Mouse (Mus musculus) adrenal gland (tissue): ENCODE measurements around the gene Cbwd1.

ENCODE experiments used
- intact Hi-C: fragments of 180-260 bp; cut with DNase I; formaldehyde crosslinking; loops from one replicate; pipeline ENCODE4 v1.15.1; 2025

Cbwd1 gene

DNA sequence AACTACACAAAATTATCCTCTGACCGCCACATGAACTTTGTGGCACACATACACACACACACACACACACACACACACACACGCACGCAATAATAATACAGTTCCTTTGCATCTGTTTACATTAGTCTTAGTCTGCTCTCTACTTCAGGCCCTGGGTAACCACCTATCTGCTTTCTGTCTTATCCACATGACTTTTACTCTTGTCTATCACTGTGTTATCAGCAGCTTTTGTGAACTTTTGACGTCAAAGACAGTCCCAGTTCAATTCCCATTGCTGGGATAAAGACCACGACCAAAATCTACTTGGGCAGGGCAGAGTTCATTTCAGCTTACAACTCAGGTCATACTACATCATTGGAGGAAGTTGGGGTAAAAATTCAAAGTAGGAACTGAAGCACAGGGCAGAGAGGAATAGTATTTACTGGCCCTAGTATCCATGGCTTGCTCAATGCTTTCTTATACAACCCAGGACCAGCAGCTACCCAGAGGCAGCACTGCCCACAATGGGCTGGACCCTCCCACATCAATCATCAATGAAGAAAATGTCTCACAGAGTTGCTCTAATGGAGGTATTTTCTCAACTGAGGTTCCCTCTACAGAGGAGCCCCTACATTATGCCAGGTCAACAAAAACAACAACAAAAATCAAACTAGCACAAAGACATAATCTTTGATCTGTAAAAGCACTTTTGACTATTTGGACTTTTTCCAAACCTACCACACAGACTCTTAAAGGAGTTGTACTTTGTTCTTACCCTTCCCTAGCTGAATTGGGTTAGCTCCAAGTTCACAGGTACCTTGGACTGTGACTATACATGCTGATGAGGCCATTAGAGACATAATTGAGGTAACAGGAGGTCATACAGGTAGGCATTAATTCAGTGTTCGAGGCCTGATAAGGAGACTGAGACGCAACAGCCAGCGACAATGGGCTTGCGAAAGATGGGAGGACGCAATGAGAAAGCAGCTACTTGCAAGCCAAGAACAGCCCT, 17.7 kb upstream of the Cbwd1 start:
- intact Hi-C loops, result no loop called here

DNA sequence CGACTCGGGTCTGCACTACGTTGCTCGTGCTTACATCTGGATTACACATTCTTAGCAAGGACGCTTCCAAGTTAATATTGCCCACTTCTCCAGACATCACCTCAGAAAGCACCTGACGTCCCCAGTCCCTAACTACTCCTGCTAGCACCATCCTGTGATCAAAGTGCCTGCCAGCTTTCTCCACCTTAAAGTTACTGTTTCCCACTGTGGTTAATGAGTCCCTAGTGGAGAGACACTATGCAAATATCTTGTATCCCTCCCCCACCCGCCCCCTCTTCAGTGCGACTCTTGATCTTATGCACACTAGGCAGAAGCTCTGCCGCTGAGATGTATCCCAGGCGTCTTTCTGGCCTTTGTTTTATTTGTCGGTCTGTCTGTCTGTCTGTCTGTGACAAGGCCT, 16.6 kb upstream of the Cbwd1 start:
- intact Hi-C loops, result no loop called here

DNA sequence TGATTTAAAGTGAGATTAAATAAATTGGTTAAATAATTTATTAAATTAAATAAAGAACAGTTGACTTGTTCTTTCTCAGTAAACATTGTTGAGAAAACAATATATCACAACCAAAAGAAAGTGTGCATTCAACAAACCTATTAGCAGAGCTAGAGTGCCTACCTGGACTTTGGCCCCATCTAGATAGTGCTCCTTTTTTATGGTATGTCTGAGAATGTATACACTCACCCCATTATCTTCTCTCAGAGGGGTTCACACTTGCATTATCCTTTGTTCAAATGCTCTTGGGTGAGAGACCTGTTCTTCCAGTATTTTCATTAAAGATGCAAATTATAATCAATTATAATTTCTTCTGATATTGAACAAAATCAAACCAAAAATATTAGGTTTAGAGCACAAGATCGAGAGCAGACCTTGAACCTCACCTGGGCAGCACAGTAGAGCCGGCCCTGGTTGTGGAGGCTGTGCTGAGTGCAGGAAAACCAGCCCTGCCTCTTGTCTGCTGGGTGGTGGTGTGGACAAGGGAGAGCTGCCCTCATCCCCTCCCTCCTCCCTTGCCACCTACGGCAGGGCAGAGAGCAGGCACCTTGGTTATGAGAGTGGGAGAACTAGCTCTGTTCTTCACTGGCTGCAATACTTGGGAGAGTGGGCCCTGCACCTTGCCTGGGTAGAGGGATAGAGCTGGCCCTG, 11.4 kb upstream of the Cbwd1 start:
- intact Hi-C loops, result no loop called here

DNA sequence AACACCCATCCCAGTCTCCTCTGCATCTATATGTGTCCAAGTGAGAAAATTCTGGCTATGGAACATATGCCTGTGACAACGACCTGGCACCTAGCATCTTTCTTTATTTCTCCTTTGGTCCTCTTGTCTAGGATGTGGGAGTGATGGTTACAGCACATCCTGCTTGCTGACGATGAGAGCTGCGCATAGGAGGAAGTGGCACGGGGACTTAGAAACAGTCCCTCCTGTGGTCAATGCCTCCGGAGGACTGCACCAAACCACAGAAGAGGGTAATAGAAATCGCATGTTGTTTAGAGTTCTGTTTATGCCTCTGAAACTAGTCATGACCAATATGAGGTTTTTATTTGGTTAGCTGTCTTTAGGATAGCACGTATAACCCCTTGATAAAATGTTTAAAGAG, 9.9 kb upstream of the Cbwd1 start:
- intact Hi-C loops, result no loop called here

DNA sequence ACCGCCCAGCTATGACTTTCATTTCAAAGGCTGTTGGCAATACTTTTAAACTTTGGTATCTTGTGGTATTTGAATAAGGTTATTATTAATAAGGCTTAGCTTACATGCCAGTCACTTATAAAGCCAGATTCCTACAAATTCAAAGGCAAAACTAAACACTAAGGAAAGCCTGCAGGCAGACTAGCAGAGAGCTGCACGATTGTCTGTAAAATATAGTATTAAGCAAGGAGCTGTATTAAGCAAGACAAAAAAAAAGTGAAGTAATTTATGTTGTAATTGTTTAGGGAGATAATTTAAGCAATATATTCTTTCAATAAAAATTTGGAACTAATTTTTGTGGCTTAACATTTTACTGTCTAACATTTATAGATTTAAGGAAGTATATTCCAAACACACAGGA, 5.5 kb upstream of the Cbwd1 start:
- intact Hi-C loops, result loop anchor here (10.0 kb wide), 1 partner anchor 108 kb away; no protein-coding TSS in a partner anchor

DNA sequence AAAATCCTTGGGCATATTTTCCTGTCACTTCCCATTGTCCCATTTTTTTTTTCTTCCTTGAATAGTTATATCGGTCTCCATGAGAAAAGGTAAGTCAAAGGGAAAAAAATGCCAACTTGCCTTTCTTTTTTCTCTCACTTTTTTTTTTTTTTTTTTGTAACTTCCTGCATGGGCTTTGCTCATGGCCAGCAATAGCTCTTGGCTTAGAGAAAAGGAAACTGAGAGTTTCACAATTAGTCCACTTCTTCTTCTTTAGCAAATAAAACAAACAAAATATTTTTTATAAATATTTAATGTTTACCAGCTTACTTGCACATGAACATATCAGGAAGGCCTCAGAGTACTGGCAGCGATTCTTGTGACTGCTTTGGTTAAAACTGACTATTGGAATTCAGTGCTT, 4.8 kb upstream of the Cbwd1 start:
- intact Hi-C loops, result loop anchor here (10.0 kb wide), 1 partner anchor 109 kb away; no protein-coding TSS in a partner anchor

DNA sequence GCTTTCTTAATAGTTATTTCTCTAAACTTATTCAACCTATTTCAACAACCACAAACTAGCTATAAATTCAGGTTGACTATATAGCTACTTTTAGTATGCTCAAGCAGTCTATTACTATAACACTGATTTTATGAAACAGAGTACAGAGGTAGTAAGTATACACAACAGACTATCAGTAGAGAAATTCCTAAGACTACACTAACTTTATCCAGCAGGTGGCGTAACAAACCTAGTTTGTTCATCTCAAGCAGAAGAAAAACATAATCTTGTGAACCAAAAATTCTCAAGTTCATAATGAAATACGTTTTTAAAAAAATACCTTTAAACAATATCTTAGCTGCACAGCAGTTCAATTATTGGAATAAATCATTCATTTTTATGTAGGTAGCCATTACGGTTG, 2.9 kb downstream of the Cbwd1 start:
- intact Hi-C loops, result loop anchor here (10.0 kb wide), 2 partner anchors 376 to 486 kb away; no protein-coding TSS in a partner anchor

DNA sequence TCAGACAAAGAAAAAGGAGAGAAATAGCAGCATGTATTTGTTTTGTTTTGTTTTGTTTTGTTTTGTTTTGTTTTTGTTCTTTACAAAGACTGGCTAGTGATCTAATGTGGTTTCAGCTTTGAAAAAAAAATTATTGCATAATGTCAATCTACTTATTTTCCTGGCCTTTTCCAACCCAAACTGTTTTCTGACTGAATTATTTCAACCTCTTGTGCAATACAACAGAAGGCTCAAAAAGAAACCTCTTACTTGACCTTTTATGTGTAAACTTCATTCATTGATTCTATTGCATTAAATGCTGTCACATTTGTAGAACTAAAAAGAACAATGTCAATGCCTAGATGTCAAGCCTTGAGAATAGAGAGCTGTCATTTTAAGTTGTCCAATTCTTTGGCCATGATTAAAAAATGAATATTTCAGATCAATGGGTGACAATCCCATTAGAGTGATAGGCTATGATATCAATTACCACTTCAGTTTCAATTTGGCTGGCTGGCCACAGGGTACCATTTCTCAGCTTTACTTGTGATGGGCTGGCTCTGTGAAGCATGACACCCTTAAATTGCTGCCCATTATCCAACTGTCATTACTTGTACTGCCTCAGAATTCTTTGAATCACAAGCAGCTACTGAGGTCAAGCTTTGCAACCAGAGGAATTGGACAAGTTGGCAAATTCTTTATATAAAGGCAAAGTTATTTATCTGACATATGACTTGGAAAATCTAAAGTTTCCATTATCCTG, 15.7 kb downstream of the Cbwd1 start:
- intact Hi-C loops, result no loop called here

DNA sequence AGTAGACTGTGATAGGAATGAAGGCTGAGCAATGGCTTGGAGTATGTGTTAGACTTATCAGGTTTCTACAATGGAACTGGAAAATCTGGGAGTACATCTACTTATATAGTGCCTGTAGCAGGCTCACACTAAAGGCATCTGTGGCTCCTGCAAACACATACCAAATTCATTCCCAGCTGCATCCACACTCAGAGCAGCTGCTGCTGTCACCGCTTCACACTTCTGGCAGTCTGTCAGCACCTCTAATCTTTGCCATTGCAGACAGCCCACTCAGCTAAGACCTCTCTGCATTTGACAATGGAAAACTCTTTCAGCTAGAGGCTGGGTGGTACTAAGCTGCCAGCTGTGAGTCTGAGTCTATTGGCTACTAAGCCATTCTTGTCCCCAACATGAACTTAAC, 24.3 kb downstream of the Cbwd1 start:
- intact Hi-C loops, result no loop called here

DNA sequence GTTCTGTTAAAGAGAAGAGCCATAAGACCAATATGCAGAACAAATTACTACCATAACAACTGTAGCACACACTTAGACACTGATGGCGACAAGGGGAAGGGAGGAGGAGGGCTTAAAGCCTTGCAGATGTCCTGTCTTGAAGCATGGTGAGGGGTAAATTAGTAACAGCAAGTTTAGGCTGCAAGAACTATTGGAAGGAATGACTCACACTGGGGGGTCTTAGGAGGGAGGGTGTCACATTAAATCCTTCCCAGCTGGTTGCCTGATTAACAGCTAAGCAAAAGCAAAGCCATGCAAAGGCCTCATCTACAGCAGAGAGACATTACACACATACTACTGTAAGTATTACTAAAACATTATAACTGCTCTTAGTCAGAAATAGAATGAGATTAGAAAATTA, 32.4 kb downstream of the Cbwd1 start:
- intact Hi-C loops, result no loop called here

DNA sequence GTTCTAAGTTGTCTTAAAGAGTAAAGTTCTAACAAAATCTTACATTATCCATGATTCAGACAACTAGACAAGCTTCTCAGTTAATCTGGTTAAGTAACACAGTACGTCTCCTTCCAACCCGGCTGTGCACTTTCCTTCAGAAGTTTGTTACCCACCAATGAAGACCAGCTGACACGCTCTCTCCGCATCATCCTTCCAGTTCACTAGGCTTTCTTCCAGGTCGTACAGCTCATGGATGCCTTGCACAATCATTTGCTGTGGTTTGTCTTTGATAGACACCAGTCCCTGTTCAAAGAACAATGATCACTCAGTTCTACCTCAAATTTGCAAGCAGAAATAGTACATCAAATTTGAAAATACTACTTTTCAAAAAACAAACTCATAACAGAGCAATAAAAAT, 40.5 kb downstream of the Cbwd1 start:
- intact Hi-C loops, result no loop called here

DNA sequence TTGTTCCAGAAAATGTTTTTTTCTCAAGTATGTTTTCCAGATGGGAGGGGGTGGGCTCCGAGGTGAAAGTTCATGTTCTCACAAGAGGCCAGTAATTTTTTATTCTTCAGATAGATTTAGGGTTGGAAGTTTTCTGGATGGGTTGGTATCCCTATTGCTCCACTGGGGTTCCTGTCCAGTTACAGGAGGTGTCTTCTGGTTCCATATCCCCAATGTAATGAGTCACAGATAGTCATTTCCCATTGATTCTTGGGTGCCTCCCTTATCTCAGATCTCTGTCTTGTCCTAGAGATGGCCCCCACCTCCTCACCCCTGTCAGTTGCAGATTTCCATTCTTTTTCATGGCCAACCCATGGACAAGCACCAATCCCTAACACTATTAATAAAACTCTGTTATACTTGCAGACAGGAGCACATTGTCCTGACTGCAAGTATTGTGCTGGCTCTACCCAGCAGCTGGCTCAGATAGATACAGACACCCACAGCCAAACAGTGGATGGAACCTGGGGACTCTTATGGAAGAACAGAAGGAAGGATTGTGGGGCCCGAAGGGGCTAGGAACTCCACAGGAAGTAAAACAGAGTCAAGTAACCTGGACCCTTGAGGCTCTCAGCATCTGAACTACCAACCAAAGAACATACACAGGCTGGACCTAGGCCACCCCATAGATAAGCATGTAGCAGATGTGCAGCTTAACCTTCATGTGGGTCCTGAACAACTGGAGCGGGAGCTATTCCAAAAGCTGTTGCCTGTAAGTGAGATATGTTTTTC, 52.8 kb downstream of the Cbwd1 start:
- intact Hi-C loops, result no loop called here

DNA sequence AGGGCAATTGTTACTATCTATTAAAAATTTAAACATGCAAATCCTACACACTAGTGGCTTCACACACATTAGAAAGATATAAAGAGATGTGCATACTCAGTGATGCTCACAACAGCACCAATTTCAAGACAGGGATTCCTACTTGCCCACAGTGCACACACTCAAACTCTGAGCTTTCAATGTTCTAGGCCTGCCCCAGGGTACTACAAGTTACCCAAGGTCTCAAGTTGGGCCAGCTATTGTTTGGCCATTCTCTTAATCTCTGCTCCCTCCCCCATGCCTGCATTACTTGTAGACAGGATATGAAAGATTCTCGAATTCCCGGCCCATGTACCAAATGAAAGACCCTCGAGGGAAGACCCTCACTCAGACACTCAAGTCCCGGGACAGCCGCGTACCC, 53.8 kb downstream of the Cbwd1 start:
- intact Hi-C loops, result no loop called here

DNA sequence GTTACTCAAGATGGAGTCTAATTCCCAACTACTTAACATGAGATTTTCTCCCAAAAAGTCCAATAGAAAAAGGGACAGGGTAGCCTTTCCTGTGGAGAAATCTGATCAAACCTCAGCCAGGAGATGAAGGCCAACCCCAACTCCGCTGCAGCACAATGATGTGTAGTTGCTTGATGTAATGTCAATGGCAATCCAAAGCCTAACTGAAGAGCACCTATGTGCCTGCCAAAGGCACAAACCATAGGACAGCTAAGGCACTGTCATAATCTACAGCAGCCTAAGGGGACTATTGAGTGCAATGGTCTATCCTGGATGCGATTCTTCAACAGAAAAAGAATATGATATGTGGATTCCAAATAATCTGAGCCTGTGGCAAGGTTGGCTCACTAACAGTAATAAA, 58.6 kb downstream of the Cbwd1 start:
- intact Hi-C loops, result no loop called here

DNA sequence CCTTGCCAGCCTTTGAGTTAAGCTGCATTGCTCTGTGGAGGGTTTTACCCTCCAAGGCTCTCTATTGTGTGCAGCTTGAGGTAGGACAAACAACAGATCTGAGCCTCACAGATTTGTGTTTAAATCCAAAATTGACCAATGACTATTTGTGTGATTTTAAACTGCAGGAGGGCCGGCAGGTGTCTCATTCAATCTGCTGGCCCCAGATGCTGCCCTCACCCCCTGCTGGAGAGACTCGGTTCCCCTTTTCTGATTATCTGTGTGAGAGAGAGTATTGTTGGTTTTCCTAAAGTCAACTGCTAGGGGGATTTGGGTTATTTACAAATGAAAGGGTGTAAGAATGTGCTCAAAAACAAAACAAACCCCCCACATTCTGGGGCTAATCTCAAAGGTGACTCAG, 59.2 kb downstream of the Cbwd1 start:
- intact Hi-C loops, result no loop called here

DNA sequence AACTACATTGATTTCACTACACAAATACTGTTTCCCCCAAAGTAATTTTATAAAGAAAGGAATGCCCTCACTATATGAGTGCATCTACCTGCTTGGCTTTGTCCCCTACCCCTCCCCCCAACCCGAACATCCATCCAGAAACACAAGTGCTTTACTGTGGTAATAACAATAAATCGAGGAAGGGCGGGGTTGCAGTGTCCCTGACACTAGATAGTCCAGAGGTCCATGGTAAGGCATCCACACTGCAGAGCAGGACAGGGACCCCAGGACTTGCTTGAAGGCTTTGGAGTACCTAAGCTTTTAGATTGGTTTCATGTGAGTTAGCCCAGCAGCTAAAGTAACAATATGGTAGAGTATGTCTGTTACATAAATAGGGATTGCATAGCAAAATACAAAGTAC, 59.7 kb downstream of the Cbwd1 start:
- intact Hi-C loops, result no loop called here

DNA sequence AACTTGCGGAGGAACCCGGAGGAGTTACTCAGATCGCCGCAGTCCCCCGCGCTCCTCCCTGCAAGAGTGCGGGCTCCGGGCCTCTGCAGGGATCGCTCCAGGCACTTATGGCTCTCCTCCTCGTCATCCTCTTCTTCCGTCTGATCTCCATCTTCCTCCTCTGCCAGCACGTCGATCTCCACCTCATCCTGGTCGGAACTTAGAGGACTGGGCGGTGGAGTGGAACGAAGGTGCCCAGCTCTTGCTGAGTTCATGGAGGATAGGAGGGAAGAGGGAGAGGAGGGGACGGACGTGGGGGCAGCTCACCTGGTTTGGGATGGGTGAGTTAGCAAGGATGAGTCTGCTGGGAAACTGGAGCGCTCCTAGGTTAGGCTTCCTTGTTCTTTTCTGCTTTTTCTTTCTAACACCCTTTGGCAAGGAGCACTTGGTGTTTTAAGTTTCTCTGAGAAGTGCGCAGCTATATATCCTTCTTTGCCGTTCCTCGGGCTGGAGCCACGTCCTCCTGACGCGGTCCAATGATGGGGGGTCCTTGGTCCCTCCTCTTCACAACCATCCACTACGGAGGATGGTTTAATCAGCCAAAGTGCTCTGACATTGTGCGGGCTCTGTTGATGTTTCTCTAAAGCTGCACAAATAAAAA, 60.7 kb downstream of the Cbwd1 start, which contains the start of gene Foxd4:
Gene Foxd4 (minus strand): TSS at position 617 of the 640 bp plus-strand sequence.
- intact Hi-C loops, result no loop called here

DNA sequence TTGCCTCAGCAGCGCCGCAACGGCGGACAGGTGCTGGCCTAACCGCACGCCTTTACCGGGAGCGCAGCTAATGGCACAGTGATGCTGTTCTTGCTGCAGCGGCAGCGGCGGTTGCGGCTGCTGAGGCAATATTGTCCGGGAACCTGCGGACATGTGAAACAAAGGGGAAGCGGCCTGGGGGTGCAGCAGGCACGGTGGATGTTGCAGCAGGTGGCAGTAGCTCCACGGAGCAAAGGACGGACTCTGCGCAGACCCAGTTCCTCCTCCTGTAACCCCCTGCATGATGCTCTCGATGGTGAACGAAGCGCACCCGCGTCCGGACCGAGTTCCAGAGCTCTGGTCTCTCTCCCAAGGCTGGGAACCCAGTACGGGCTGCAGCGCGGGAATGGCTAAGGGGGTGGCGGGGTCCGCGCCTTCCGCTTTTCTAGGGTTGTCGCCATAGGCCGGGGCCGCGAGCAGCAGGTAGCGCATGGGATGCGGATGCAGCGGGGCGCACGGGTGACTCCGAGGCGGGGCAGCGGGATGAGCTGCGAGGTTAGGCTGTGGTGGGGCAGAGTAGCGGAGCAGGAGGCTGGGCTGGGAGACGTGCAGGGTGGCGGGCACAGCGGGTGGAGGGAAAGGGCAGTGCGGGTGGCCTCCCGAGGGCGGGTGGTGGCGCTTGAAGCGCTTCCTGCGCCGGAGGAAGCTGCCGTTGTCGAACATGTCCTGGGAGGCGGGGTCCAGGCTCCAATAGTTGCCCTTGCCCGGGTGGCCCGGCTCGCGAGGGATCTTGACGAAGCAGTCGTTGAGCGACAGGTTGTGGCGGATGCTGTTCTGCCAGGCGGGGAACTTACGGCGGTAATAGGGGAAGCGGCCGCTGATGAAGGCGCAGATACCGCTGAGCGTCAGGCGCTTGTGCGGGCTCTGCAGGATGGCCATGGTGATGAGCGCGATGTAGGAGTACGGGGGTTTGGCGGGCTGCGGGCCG, 61.5 kb downstream of the Cbwd1 start:
- intact Hi-C loops, result no loop called here
